8 mouse cellular contexts compared by ENCODE assay signal in the genomic region with DNA sequence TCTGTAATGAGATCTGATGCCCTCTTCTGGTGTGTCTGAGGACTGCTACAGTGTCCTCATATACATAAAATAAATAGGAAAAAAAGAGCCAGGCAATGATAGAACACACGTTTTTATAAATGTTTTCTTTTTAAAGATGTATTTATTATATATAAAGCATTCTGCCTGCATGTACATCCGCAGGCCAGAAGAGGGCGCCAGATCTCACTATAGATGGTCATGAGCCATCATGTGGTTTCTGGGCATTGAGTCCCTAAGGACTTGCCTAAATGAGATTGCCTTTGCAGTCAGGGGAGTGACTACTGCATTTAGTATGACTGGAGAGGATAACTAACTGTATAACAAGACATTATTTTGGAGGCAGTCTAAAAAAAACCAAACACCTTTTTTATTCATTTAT. TPM values are rescaled to one million over a fixed set of nuclear protein-coding genes. Genes with fewer than 3 reads are reported as not detected.
DNase-seq lines count a peak whose midpoint lies in the region; ATAC-seq and TF ChIP-seq lines count a peak whose summit lies in the region.

No protein-coding gene starts in this region.

- peak; percentile 66 for DNase-seq in CD4-positive, CD25-positive, alpha-beta regulatory T cell, adult 2 months (ENCODE audit: low read depth, low spot score)
- DNase-seq in left cerebral cortex, adult 2 months (ENCODE audit: extremely low spot score in 1 of 2, low spot score in 2 of 2): no peak
- no peak for DNase-seq in left cerebral cortex, postnatal 14 days (ENCODE audit: low spot score in 2 of 2)
- peak; percentile 55 for DNase-seq in embryo, embryonic 10 days (ENCODE audit: low spot score)
- peak; percentile 39 for DNase-seq in retina, embryonic 14.5 days (ENCODE audit: low spot score)
- no peak for DNase-seq in cerebellum, adult 11-12 months

- H3K9me3 ChIP-seq in forebrain, embryonic 12.5 days: no peaks in the 10 kb centered on the region

- TF ChIP-seq CTCF in left cerebral cortex, adult 2 months (IDR thresholded peaks at IDR 0.05): peak; percentile 56

- H3K27me3 ChIP-seq in forebrain, embryonic 12.5 days: no peaks in the 10 kb centered on the region

- H3K9ac ChIP-seq in forebrain, embryonic 12.5 days: no peak overlapping the region

- intact Hi-C loops in left cerebral cortex, adult 2 months (cut with DNase I): no loop called here
- intact Hi-C loops in left cerebral cortex, postnatal 14 days (cut with DNase I): no loop called here

- no peak overlapping the region for H3K4me3 ChIP-seq in left cerebral cortex, adult 2 months
- H3K4me3 ChIP-seq in forebrain, embryonic 12.5 days (replicated peaks): no peak overlapping the region

- no peaks in the 10 kb centered on the region for H3K36me3 ChIP-seq in forebrain, embryonic 12.5 days (replicated peaks)

- no peak overlapping the region for H3K4me2 ChIP-seq in forebrain, embryonic 12.5 days

- ATAC-seq in CD4-positive, CD25-positive, alpha-beta regulatory T cell, adult 4 months: no peak
- no peak for ATAC-seq in forebrain, embryonic 12.5 days (ENCODE audit: low FRiP score)

- H3K27ac ChIP-seq in left cerebral cortex, adult 2 months: no peak overlapping the region
- H3K27ac ChIP-seq in forebrain, embryonic 12.5 days: no peak overlapping the region

- WGBS in forebrain, embryonic 12.5 days: 15% methylated on average over 3 of the region's 3 CpGs

- H3K4me1 ChIP-seq in forebrain, embryonic 12.5 days: no peaks in the 10 kb centered on the region

RNA-seq across cellular contexts. Expression of a gene that starts 27.9 kb away (rescaled TPM):
- polyA plus RNA-seq in CD4-positive, CD25-positive, alpha-beta regulatory T cell, adult 4 months (2017; shearing (Covaris generic)): 10 to 100 TPM; 22.3 to 24.9 TPM
- total RNA-seq in left cerebral cortex, adult 2 months (2021): 10 to 100 TPM; 53.2 to 53.5 TPM
- 10 to 100 TPM; 48.8 to 49.8 TPM for total RNA-seq in left cerebral cortex, postnatal 14 days (2021)
- polyA plus RNA-seq in forebrain, embryonic 12.5 days (2016; fragmentation: Nextera tagmentation; extraction: Ambion mirVana): 28.2 and 29.6 TPM in 2 replicates

RNA-seq across cellular contexts. Expression of a gene that starts 55.7 kb away (rescaled TPM):
- 1 to 10 TPM in 1 of 2 experiments, under 1 TPM in 1; 0.98 to 1.2 TPM for polyA plus RNA-seq in CD4-positive, CD25-positive, alpha-beta regulatory T cell, adult 4 months (2017; shearing (Covaris generic))
- total RNA-seq in left cerebral cortex, adult 2 months (2021): 1 to 10 TPM in 1 of 2 experiments, under 1 TPM in 1; 0.68 to 1.2 TPM
- under 1 TPM; 0.90 to 0.91 TPM for total RNA-seq in left cerebral cortex, postnatal 14 days (2021)
- polyA plus RNA-seq in forebrain, embryonic 12.5 days (2016; fragmentation: Nextera tagmentation; extraction: Ambion mirVana): 3.3 and 3.9 TPM in 2 replicates

Comparison
In these comparisons a context has a peak if more than half of its experiments do, and no peak if none do; other contexts are left out.
1. DNase-seq: peak in CD4-positive, CD25-positive, alpha-beta regulatory T cell, adult 2 months (single experiment), embryo, embryonic 10 days (single experiment) and retina, embryonic 14.5 days (single experiment); none in left cerebral cortex, adult 2 months (0 of 2), left cerebral cortex, postnatal 14 days (0 of 2) and cerebellum, adult 11-12 months (single experiment).